Comparison of ENCODE assay signal across 18 mouse cellular contexts in genomic region chr1:127257005-127257404, GRCm38 (mm10). TPM values are rescaled to one million over a fixed set of nuclear protein-coding genes. Genes with fewer than 3 reads are reported as not detected.
DNase-seq lines count a peak whose midpoint lies in the region; ATAC-seq and TF ChIP-seq lines count a peak whose summit lies in the region.
"Had no signal": no experiment of that assay in that cellular context is flagged by ENCODE, and none has a peak within 500 bp of the region (broad histone marks: within the 10 kb centered on the region; RNA-seq: fewer than 3 reads in every experiment).

No protein-coding gene starts in this region.

- H3K4me1 ChIP-seq in heart, postnatal 0 days (ENCODE audit: control insufficient read depth, insufficient read depth) = peaks cover 9% of the 10 kb centered on the region; the same call in 1 of the 2 replicates
- H3K4me1 ChIP-seq in lung, embryonic 15.5 days = 0 out of 2 replicates have a peak, but pooled peaks cover 6% of the 10 kb centered on the region
- H3K4me1 ChIP-seq in small intestine, adult 2 months (ENCODE audit: control insufficient read depth, insufficient read depth, insufficient read length, low read length) = peaks cover 24% of the 10 kb centered on the region
- H3K4me1 ChIP-seq: embryonic facial prominence, embryonic 15.5 days had no signal

- H3K9me3 ChIP-seq in heart, postnatal 0 days (replicated peaks; ENCODE audit: control insufficient read depth, low read length) = no peaks in the 10 kb centered on the region
- no peaks in the 10 kb centered on the region for H3K9me3 ChIP-seq in lung, embryonic 15.5 days
- H3K9me3 ChIP-seq: embryonic facial prominence, embryonic 15.5 days; forebrain, embryonic 12.5 days; midbrain, embryonic 10.5 days had no signal

- no peak overlapping the region for H3K4me2 ChIP-seq in heart, postnatal 0 days (ENCODE audit: low read depth, low read length)
- H3K4me2 ChIP-seq in lung, embryonic 15.5 days = no peak overlapping the region
- H3K4me2 ChIP-seq: embryonic facial prominence, embryonic 15.5 days; forebrain, embryonic 12.5 days; hindbrain, embryonic 13.5 days had no signal

- no peaks in the 10 kb centered on the region for H3K27me3 ChIP-seq in heart, postnatal 0 days (ENCODE audit: control insufficient read depth, insufficient read depth, low read length)
- H3K27me3 ChIP-seq in lung, embryonic 15.5 days = no peaks in the 10 kb centered on the region
- H3K27me3 ChIP-seq in small intestine, adult 2 months (ENCODE audit: control insufficient read depth, insufficient read depth, low read length) = no peaks in the 10 kb centered on the region
- H3K27me3 ChIP-seq: embryonic facial prominence, embryonic 15.5 days; forebrain, embryonic 12.5 days; hindbrain, embryonic 13.5 days had no signal

- no peak overlapping the region for H3K27ac ChIP-seq in heart, postnatal 0 days (ENCODE audit: low read depth)
- no peak overlapping the region for H3K27ac ChIP-seq in lung, embryonic 15.5 days
- peak overlapping the region; percentile 58 for H3K27ac ChIP-seq in small intestine, adult 2 months (ENCODE audit: insufficient read depth, low read depth, low read length)
- H3K27ac ChIP-seq: embryonic facial prominence, embryonic 15.5 days; forebrain, embryonic 12.5 days; hindbrain, embryonic 13.5 days; liver, embryonic 14.5 days; midbrain, embryonic 10.5 days had no signal

- TF ChIP-seq EP300 in heart, postnatal 0 days (IDR thresholded peaks at IDR 0.05; ENCODE audit: low read depth) = no peak

- intact Hi-C loops in heart, postnatal 36 days (cut with DNase I) = no loop called here

- DNase-seq in heart, postnatal 0 days (ENCODE audit: low spot score) = no peak
- no peak for DNase-seq in heart, postnatal 36 days
- DNase-seq in adipocyte (ENCODE audit: low spot score) = peak; percentile 81
- DNase-seq in cerebellum, postnatal 25 days = no peak
- no peak for DNase-seq in testis, postnatal 10 days (ENCODE audit: low spot score)
- DNase-seq in natural killer cell, adult 2 months (ENCODE audit: low spot score in 2 of 2) = no peak
- DNase-seq: cerebellum, adult 2 months; kidney, adult 11 months; kidney, postnatal 25 days; left cerebral cortex, postnatal 4 days had no signal

- no peak overlapping the region for H3K4me3 ChIP-seq in heart, postnatal 0 days (ENCODE audit: low read depth, low read length)
- H3K4me3 ChIP-seq in lung, embryonic 15.5 days = no peak overlapping the region
- H3K4me3 ChIP-seq in small intestine, adult 2 months (ENCODE audit: low read depth, low read length) = no peak overlapping the region
- H3K4me3 ChIP-seq: embryonic facial prominence, embryonic 15.5 days; forebrain, embryonic 12.5 days; hindbrain, embryonic 13.5 days; midbrain, embryonic 10.5 days had no signal

- no peak for TF ChIP-seq POLR2A in small intestine, adult 2 months (IDR thresholded peaks at IDR 0.05; ENCODE audit: low read depth, low read length)

- H3K9ac ChIP-seq in heart, postnatal 0 days (replicated peaks; ENCODE audit: low read depth, low read length) = no peak overlapping the region
- no peak overlapping the region for H3K9ac ChIP-seq in lung, embryonic 15.5 days
- H3K9ac ChIP-seq: embryonic facial prominence, embryonic 15.5 days; forebrain, embryonic 12.5 days; hindbrain, embryonic 13.5 days; liver, embryonic 14.5 days had no signal

- no peaks in the 10 kb centered on the region for H3K36me3 ChIP-seq in heart, postnatal 0 days (replicated peaks; ENCODE audit: control insufficient read depth, insufficient read depth, low read length)
- no peaks in the 10 kb centered on the region for H3K36me3 ChIP-seq in lung, embryonic 15.5 days
- H3K36me3 ChIP-seq in small intestine, adult 2 months (ENCODE audit: control insufficient read depth, insufficient read depth, low read length) = 0 out of 2 replicates have a peak, but pooled peaks cover under 1% of the 10 kb centered on the region
- H3K36me3 ChIP-seq: embryonic facial prominence, embryonic 15.5 days had no signal

- peak; percentile 71 for ATAC-seq in heart, postnatal 0 days (ENCODE audit: insufficient read depth, low read depth)
- ATAC-seq in lung, embryonic 15.5 days (ENCODE audit: borderline replicate concordance, extremely low read depth, low FRiP score, low TSS enrichment) = 0 out of 2 replicates have a peak, but pooled peaks have one; percentile 44
- ATAC-seq: CD4-positive, CD25-positive, alpha-beta regulatory T cell, adult 4 months had no signal

- TF ChIP-seq CTCF in heart, postnatal 0 days (IDR thresholded peaks at IDR 0.05; ENCODE audit: low read depth) = no peak
- no peak for TF ChIP-seq CTCF in small intestine, adult 2 months (IDR thresholded peaks at IDR 0.05; ENCODE audit: extremely low read depth, insufficient read length, insufficient replicate concordance, low read depth, low read length)

- WGBS in heart, postnatal 0 days = 70% methylated on average over 8 of the region's 8 CpGs
- 86% methylated on average over 8 of the region's 8 CpGs for WGBS in lung, embryonic 15.5 days
- 36% methylated on average over 8 of the region's 8 CpGs for WGBS in small intestine, adult 2 months

RNA-seq across cellular contexts. Expression of gene Mgat5, which starts 52.2 kb away (rescaled TPM):
- total RNA-seq in heart, postnatal 0 days (2014; rRNA removed; ENCODE audit: low replicate concordance) = 11.2 and 14.6 TPM in 2 replicates
- 2.1 and 2.4 TPM in 2 replicates for polyA plus RNA-seq in heart, postnatal 0 days (2015; fragmentation: Nextera tagmentation; extraction: Ambion mirVana)
- 10 to 100 TPM; 11.1 to 11.5 TPM for total RNA-seq in heart, postnatal 36 days (2021)
- 4.1 TPM in 2 replicates for polyA plus RNA-seq in lung, embryonic 15.5 days (2015; fragmentation: Nextera tagmentation; extraction: Ambion mirVana)
- polyA plus RNA-seq in small intestine, adult 2 months (2012; rRNA removed) = 6.0 and 11.4 TPM in 2 replicates
